Comparison of ENCODE assay signal across 8 mouse cellular contexts in the genomic region with DNA sequence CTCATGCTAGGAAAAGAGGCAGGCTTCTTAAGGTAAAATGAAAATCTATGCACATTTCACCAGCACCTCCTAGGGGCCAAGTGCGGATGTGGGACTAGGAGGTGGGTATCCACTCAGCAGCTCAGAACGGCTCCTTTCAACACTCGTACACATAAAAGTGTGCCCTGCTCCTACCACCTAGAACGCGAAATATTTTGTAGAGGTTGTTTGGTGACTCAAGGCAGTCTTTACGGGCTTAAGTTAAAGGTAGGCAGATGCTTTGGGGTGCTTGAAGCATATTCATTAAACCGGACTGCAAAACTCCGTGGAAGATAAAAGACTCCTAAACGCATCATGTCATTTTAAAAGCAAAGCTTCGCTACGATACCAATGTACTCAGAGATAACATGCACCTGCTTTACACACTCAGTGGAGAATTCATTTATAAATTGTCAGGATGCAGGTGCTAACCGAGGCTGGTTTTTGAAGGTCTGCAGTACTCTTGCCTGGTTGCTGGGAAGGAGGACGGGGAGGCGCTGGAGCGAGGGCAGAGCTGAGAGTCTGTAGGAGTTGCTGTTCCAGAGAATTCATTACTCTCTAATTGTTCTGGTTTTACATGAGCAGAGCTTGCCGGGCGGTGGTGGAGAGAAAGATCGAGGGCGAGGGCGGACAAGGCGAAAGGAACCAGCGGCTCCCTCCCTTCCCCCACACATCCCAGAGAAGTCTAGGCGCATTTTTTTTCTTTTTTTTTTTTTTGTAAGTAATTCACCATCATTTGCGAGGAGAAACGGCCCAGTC. TPM values are rescaled to one million over a fixed set of nuclear protein-coding genes. Genes with fewer than 3 reads are reported as not detected.
DNase-seq lines count a peak whose midpoint lies in the region; ATAC-seq and TF ChIP-seq lines count a peak whose summit lies in the region.

No protein-coding gene starts in this region.

- H3K27me3 ChIP-seq in limb, embryonic 14.5 days (ENCODE audit: control insufficient read depth, insufficient read depth, low read length): peaks cover 4% of the 10 kb centered on the region; the same call in 1 of the 2 replicates
- H3K27me3 ChIP-seq in midbrain, embryonic 14.5 days (ENCODE audit: control insufficient read depth, insufficient read depth, low read length): no peaks in the 10 kb centered on the region; the same call in none of the 2 replicates
- no peaks in the 10 kb centered on the region for H3K27me3 ChIP-seq in stomach, embryonic 14.5 days (ENCODE audit: control insufficient read depth, insufficient read depth, low read length)

- peak overlapping the region; percentile 57 for H3K4me3 ChIP-seq in limb, embryonic 14.5 days (replicated peaks; ENCODE audit: low read length)
- peak overlapping the region; percentile 53 for H3K4me3 ChIP-seq in midbrain, embryonic 14.5 days (replicated peaks; ENCODE audit: low read depth, low read length)
- peak overlapping the region; percentile 59 for H3K4me3 ChIP-seq in stomach, embryonic 14.5 days (ENCODE audit: low read depth, low read length)

- no peak overlapping the region for H3K27ac ChIP-seq in limb, embryonic 14.5 days (replicated peaks; ENCODE audit: low read depth, low read length)
- H3K27ac ChIP-seq in midbrain, embryonic 14.5 days (replicated peaks; ENCODE audit: low read depth, low read length): no peak overlapping the region
- peak overlapping the region; percentile 56; the same call in 1 of the 2 replicates for H3K27ac ChIP-seq in stomach, embryonic 14.5 days (ENCODE audit: low read length)

- no peaks in the 10 kb centered on the region for H3K4me1 ChIP-seq in limb, embryonic 14.5 days (ENCODE audit: control insufficient read depth, insufficient read depth, low read length)
- H3K4me1 ChIP-seq in midbrain, embryonic 14.5 days (ENCODE audit: control insufficient read depth, insufficient read depth, low read length): peaks cover 13% of the 10 kb centered on the region
- no peaks in the 10 kb centered on the region for H3K4me1 ChIP-seq in stomach, embryonic 14.5 days (ENCODE audit: control insufficient read depth, insufficient read depth, low read length)

- H3K9ac ChIP-seq in limb, embryonic 14.5 days (ENCODE audit: low read depth, low read length, severe bottlenecking): peak overlapping the region; percentile 45; the same call in 1 of the 2 replicates
- H3K9ac ChIP-seq in midbrain, embryonic 14.5 days (replicated peaks; ENCODE audit: low read length): peak overlapping the region; percentile 56
- H3K9ac ChIP-seq in stomach, embryonic 14.5 days (replicated peaks; ENCODE audit: low read depth, low read length): no peak overlapping the region

- ATAC-seq in limb, embryonic 14.5 days (ENCODE audit: low FRiP score, low read depth): no peak
- ATAC-seq in midbrain, embryonic 14.5 days (ENCODE audit: low FRiP score, low TSS enrichment): 0 out of 2 replicates have a peak, but pooled peaks have one; percentile 35
- ATAC-seq in stomach, embryonic 14.5 days (ENCODE audit: insufficient number of reproducible peaks, insufficient read depth, low FRiP score, low read depth): no peak

- peak; percentile 25 to 48 for DNase-seq in cerebellum, postnatal 25 days
- no peak for DNase-seq in cerebellum, adult 8-10 months
- peak; percentile 89 for DNase-seq in embryo, embryonic 10.5 days (ENCODE audit: low spot score)
- DNase-seq in gastrocnemius, postnatal 4 days (ENCODE audit: low spot score in 2 of 2): peak; percentile 17 to 26
- DNase-seq in kidney, adult 18-20 months: peak; percentile 57
- DNase-seq in limb, embryonic 14.5 days (ENCODE audit: low spot score): peak; percentile 62
- DNase-seq in midbrain, embryonic 14.5 days: peak; percentile 87

- H3K9me3 ChIP-seq in limb, embryonic 14.5 days (ENCODE audit: control insufficient read depth, low read length): no peaks in the 10 kb centered on the region
- H3K9me3 ChIP-seq in midbrain, embryonic 14.5 days (ENCODE audit: control insufficient read depth, low read length): no peaks in the 10 kb centered on the region
- no peaks in the 10 kb centered on the region for H3K9me3 ChIP-seq in stomach, embryonic 14.5 days (ENCODE audit: control insufficient read depth, low read depth, low read length)

- TF ChIP-seq POLR2A in limb, embryonic 14.5 days (IDR thresholded peaks at IDR 0.05; ENCODE audit: borderline replicate concordance, extremely low read depth, insufficient read depth, insufficient read length): no peak

- H3K4me2 ChIP-seq in limb, embryonic 14.5 days (replicated peaks; ENCODE audit: low read depth, low read length, severe bottlenecking): peak overlapping the region; percentile 92
- H3K4me2 ChIP-seq in midbrain, embryonic 14.5 days (ENCODE audit: low read length): peak overlapping the region; percentile 96
- peak overlapping the region; percentile 98 for H3K4me2 ChIP-seq in stomach, embryonic 14.5 days (replicated peaks; ENCODE audit: low read depth, low read length)

- H3K36me3 ChIP-seq in limb, embryonic 14.5 days (ENCODE audit: control insufficient read depth, insufficient read depth, low read length): no peaks in the 10 kb centered on the region
- H3K36me3 ChIP-seq in midbrain, embryonic 14.5 days (ENCODE audit: control insufficient read depth, insufficient read depth, low read length): no peaks in the 10 kb centered on the region
- H3K36me3 ChIP-seq in stomach, embryonic 14.5 days (ENCODE audit: control insufficient read depth, insufficient read depth, low read length): no peaks in the 10 kb centered on the region

- WGBS in limb, embryonic 14.5 days: under 1% methylated on average over 25 of the region's 25 CpGs
- under 1% methylated on average over 25 of the region's 25 CpGs for WGBS in midbrain, embryonic 14.5 days
- under 1% methylated on average over 25 of the region's 25 CpGs for WGBS in stomach, embryonic 14.5 days

RNA-seq across cellular contexts. Expression of gene Kcnj2, which starts 1.0 kb away (rescaled TPM):
- 10 to 100 TPM; 18.2 to 21.1 TPM for total RNA-seq in gastrocnemius, postnatal 4 days (2021)
- 5.2 and 5.7 TPM in 2 replicates for polyA plus RNA-seq in limb, embryonic 14.5 days (2012; rRNA removed)
- polyA plus RNA-seq in limb, embryonic 14.5 days (2014; fragmentation: Nextera tagmentation; extraction: Ambion mirVana): 0.58 and 0.89 TPM in 2 replicates
- 0.63 and 1.3 TPM in 2 replicates for polyA plus RNA-seq in midbrain, embryonic 14.5 days (2014; fragmentation: Nextera tagmentation; extraction: Ambion mirVana)
- polyA plus RNA-seq in stomach, embryonic 14.5 days (2014; fragmentation: Nextera tagmentation; extraction: Ambion mirVana): 0.45 and 0.75 TPM in 2 replicates
